Mouse (Mus musculus): ENCODE results near the gene Osm.
A peak's percentile ranks its signal among the peaks of the same experiment; 100 is the strongest.

Osm gene

DNA sequence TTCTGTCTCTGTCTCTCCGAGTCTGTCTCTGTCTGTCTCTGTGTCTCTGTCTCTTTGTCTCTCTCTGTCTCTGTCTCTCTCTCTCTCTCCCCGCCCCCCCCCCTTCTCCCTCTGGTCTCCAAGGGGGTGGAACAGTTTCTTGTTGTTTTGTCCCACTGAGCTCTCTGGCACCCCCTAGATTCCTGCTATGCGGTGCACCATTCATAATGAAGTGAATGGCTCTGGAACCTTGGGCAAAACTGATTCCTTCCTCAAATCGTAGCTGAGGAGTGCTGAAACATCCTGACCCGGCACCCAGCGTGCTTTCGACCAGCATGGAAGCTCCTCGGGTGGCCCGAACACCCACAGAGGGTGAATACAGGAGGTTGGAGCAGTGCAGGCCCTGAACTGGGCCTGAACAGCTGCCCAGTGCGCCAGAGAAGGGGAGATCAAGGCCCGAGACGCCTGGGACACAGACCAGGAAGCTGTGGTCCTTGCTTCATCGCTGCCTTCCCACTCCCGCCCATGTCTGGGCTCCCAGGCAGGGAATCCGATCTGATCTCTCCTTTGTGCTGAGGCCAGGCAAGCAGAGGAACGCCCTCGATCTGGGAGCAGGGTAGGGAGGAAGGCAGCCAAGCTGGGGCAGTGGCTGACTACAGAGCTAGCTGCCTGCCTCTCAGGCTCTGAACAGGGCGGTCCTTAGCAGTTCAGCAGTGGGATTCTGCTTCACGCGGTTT, 34.7 kb downstream of the Osm start:
- DNase-seq (ENCODE audit: low spot score) = peak; percentile 71

DNA sequence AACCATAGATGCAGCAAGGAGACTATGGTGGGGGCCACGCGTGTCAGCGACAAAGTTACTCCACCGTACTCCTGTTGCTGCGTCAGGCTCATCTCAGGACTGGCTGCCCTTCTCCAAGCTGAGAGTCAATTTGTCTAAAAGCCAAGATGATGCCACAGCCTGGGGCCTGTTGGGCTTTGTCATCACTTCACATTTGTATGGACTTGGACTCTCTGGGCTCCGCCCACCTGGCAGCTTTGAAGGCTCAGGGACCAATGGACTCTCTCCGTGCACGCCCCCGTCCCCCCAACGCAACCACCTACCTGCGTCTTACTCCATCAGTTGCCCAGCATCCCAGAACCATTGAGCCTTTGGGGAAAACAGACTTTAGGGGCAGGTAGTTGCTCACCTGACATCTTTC, 35.3 kb downstream of the Osm start:
- no peak for DNase-seq (ENCODE audit: low spot score)

DNA sequence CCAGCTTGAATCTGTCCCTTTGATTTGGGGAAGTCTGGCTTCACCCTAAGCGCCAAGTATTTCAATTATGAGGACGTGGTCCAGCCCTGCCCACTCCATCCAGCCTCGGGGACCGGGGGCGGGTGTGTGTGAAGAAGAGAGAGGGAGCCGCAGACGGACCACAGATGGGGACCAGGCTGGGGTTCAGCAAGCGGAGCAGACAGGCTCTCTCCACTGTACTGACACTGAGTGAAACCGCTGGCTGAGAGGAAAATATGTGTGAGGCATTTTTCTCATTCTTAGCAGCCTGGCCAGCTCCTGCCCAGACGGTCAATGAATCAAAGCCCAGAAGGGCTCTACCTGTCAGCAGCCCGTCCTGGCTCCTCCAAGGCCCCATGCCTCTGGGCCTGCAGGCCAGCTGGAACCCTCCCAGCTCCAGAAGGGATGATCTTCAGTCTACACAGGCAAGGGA, 40.2 kb downstream of the Osm start:
- DNase-seq (ENCODE audit: low spot score) = peak; percentile 47

DNA sequence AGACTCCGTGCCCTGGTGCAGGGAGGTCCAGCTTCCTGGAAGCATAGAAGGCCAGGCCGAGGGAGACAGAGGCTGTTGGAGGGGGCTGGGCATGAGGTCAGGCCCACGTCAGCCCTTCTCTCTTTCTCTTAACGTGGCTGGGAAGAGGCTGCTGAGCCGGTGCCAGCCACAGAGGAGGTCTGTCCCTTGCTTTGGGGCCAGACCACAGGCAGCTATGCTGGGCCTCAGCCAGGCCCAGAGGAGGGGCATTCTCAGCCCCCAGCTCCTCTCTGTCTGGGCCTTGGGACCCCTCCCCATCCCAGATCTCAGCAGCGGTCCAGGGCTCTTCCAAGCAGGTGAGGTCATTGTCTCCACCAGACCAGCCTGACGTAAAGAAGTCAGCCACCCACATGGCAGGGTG, 43.7 kb downstream of the Osm start:
- DNase-seq (ENCODE audit: low spot score) = no peak

DNA sequence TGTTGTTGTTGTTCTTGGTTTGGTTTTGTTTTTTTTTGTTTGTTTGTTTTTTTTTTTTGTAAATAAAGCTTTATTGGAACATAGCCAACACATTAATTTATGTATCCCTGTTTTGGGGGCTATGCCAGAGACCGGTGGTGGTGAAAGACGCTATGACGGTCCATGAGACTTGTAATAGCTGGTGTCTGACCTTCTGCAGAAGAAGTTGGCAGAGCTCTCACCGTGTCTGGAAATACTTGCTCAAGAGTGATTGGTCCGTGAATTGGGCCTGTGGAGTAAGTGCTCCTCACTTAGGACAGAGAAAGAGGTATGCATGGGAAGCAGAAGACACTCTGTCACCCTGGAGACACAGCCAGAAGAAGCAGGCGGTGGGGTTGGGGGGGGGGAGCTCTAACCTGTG, 45.6 kb downstream of the Osm start:
- no peak for DNase-seq (ENCODE audit: low spot score)

DNA sequence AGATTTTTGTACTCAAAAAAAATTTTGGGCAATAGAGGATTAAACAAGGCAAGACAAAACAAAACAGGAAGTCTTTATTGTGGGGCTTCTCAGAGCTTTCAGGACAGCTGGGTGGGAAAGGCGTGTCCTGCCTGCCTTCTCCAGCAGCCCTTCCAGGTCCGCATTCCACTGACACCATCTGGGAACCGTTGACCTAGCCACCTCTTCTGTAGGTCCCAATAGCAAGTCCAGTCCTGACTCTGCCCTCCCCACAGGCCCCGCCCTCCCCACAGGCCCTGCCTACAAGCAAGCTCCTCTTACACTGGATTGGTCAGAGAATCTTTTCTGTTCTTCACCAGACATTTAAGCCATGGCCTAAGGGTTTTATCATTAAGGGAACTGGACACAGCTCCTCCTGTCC, 47.4 kb downstream of the Osm start:
- peak; percentile 46 for DNase-seq (ENCODE audit: low spot score)

DNA sequence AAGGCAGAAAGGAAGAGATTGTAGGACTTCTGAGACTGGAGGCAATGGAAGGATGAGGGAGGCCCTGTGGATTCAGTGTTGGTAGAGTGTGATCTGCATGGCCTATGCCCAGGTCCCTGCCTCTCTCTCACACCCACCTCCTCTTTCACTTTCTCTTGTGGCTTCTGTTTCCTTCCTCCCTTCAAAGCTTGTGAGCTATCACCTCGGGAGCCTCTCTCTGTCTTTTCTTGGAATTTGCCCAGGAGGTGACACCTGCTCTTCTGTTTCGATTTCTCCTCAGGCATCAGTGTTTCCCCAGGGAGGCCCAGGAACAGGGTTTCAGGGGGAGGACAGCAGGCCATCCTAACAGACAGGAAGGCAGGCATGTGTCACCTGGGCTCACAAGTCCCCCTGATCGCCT, 53.1 kb downstream of the Osm start:
- DNase-seq (ENCODE audit: low spot score) = no peak
